35 mouse cellular contexts compared by ENCODE assay signal in the genomic region with DNA sequence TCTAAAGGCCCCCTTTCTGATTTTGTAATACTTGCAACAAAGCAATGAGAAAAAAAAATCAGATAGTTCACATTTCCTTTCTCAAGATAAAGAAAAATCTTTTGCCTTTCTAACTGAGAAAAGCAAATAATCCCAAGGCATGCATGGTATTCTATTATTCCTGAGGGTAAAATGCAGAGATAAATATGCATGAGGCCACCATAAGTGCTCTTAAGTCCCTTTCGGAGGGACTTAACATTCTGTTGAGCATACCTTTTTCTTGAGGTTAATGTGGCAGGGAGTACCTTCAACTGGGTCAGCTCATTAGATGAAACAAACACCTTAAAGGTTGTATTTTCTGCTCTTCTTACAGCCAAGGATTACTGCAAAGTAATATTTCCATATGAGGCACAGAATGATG.
"Had no signal": no experiment of that assay in that cellular context is flagged by ENCODE, and none has a peak within 500 bp of the region (broad histone marks: within the 10 kb centered on the region; RNA-seq: fewer than 3 reads in every experiment).

No protein-coding gene starts in this region.

- H3K9me3 ChIP-seq: heart, embryonic 10.5 days; heart, embryonic 12.5 days; heart, embryonic 13.5 days; heart, embryonic 15.5 days; hindbrain, embryonic 10.5 days; hindbrain, embryonic 12.5 days; hindbrain, embryonic 13.5 days; hindbrain, embryonic 15.5 days; intestine, embryonic 15.5 days; kidney, embryonic 15.5 days had no signal

- DNase-seq: heart, postnatal 10 days; heart, postnatal 14 days; heart, postnatal 36 days; heart, postnatal 4 days; kidney, adult 11 months; kidney, adult 18-20 months; kidney, adult 2 months; kidney, adult 8-10 months; kidney, adult 9 months; kidney, postnatal 10 days; kidney, postnatal 14 days; kidney, postnatal 25 days; kidney, postnatal 36 days; kidney, postnatal 4 days; layer of hippocampus, adult 9-11 months; layer of hippocampus, postnatal 36 days had no signal

- H3K36me3 ChIP-seq: heart, embryonic 10.5 days; heart, embryonic 12.5 days; heart, embryonic 13.5 days; heart, embryonic 15.5 days; hindbrain, embryonic 10.5 days; hindbrain, embryonic 12.5 days; hindbrain, embryonic 13.5 days; hindbrain, embryonic 15.5 days; intestine, embryonic 15.5 days; kidney, embryonic 15.5 days had no signal

- H3K27ac ChIP-seq: heart, embryonic 10.5 days; heart, embryonic 13.5 days; heart, embryonic 15.5 days; hindbrain, embryonic 10.5 days; hindbrain, embryonic 12.5 days; hindbrain, embryonic 13.5 days; hindbrain, embryonic 14.5 days; hindbrain, embryonic 15.5 days; hindbrain, postnatal 0 days; intestine, embryonic 15.5 days; kidney, embryonic 15.5 days; kidney, postnatal 0 days; layer of hippocampus, adult 2 months had no signal

- H3K9ac ChIP-seq: heart, embryonic 12.5 days; heart, embryonic 13.5 days; heart, embryonic 15.5 days; hindbrain, embryonic 12.5 days; hindbrain, embryonic 13.5 days; hindbrain, embryonic 14.5 days; hindbrain, embryonic 15.5 days; intestine, embryonic 15.5 days; kidney, embryonic 15.5 days had no signal

- H3K27me3 ChIP-seq: heart, embryonic 12.5 days; heart, embryonic 15.5 days; intestine, embryonic 15.5 days had no signal

- H3K4me1 ChIP-seq: heart, embryonic 10.5 days; heart, embryonic 12.5 days; heart, embryonic 13.5 days; heart, embryonic 15.5 days; hindbrain, embryonic 10.5 days; hindbrain, embryonic 12.5 days; hindbrain, embryonic 13.5 days; hindbrain, embryonic 15.5 days; intestine, embryonic 15.5 days; kidney, embryonic 15.5 days had no signal

- H3K4me3 ChIP-seq: heart, embryonic 10.5 days; heart, embryonic 12.5 days; heart, embryonic 13.5 days; heart, embryonic 15.5 days; hindbrain, embryonic 10.5 days; hindbrain, embryonic 12.5 days; hindbrain, embryonic 13.5 days; hindbrain, embryonic 15.5 days; intestine, embryonic 15.5 days; kidney, embryonic 15.5 days; layer of hippocampus, adult 2 months had no signal

- H3K4me2 ChIP-seq: heart, embryonic 11.5 days; heart, embryonic 12.5 days; heart, embryonic 13.5 days; heart, embryonic 15.5 days; hindbrain, embryonic 12.5 days; hindbrain, embryonic 13.5 days; hindbrain, embryonic 14.5 days; hindbrain, embryonic 15.5 days; intestine, embryonic 15.5 days; kidney, embryonic 15.5 days had no signal

- ATAC-seq: hindbrain, embryonic 16.5 days; hindbrain, postnatal 0 days; inflammation-experienced regulatory T-cells, adult 6 months; intestine, embryonic 15.5 days; intestine, embryonic 16.5 days; intestine, postnatal 0 days had no signal
